Mouse (Mus musculus) heart, embryonic 16.5 days (tissue): ENCODE results near the gene Taf1c. TPM values are rescaled to one million over a fixed set of nuclear protein-coding genes. Genes with fewer than 3 reads are reported as not detected.

Experiments used
- ATAC-seq: fragments of 200-750 bp; cut with Nextera tagmentation; replicated peaks from 2 replicates; pipeline ENCODE4 v1.8.0; 2017; ENCODE audit warnings: moderate number of reproducible peaks; ENCODE audit not compliant: insufficient read depth, low FRiP score; ENCODE audit errors: extremely low read depth
- H3K27ac ChIP-seq: fragments of 300-500 bp; sonication (generic); 2 replicates; pipeline ENCODE4 v1.5.1; 2014; ENCODE audit warnings: mild to moderate bottlenecking, low read length, control low read depth, moderate library complexity
- H3K27me3 ChIP-seq: fragments of 300-500 bp; sonication (generic); 2 replicates; pipeline ENCODE4 v1.6.1; 2014; ENCODE audit warnings: low read length, mixed read lengths; ENCODE audit not compliant: control insufficient read depth, insufficient read depth
- H3K36me3 ChIP-seq: fragments of 300-500 bp; sonication (generic); 2 replicates; pipeline ENCODE4 v1.6.1; 2014; ENCODE audit not compliant: control insufficient read depth, insufficient read depth
- H3K4me1 ChIP-seq: fragments of 300-500 bp; sonication (generic); 2 replicates; pipeline ENCODE4 v1.6.1; 2014; ENCODE audit warnings: low read length, mixed read lengths; ENCODE audit not compliant: control insufficient read depth, insufficient read depth
- H3K4me2 ChIP-seq: fragments of 300-500 bp; sonication (generic); 2 replicates; pipeline ENCODE4 v1.6.1; 2014; ENCODE audit warnings: low read depth, mild to moderate bottlenecking, control low read depth, low read length
- H3K4me3 ChIP-seq: fragments of 300-500 bp; sonication (generic); 2 replicates; pipeline ENCODE4 v1.5.1; 2014; ENCODE audit warnings: mild to moderate bottlenecking, control low read depth, low read length
- H3K9ac ChIP-seq: fragments of 300-500 bp; sonication (generic); 2 replicates; pipeline ENCODE4 v1.6.1; 2014; ENCODE audit warnings: low read length, control low read depth
- H3K9me3 ChIP-seq: fragments of 300-500 bp; sonication (generic); replicated peaks from 2 replicates; pipeline ENCODE4 v1.6.1; 2016; ENCODE audit warnings: low read length; ENCODE audit not compliant: control insufficient read depth
- WGBS: fragments of 180-500 bp; shearing (Covaris S2); extraction: QIAGEN DNeasy Blood & Tissue Kit; methylation state at CpG from one replicate; pipeline ENCODE4 v1.1.7; 2014; 5-methylcytosine and 5-hydroxymethylcytosine counted together
- polyA plus RNA-seq: library from polyadenylated mRNA; unstranded; fragments of >200 nt; fragmentation: Nextera tagmentation; extraction: Ambion mirVana; gene quantifications from 2 replicates; pipeline ENCODE4 v1.2.1, GENCODE M21; 2015

Gene Taf1c
- polyA plus RNA-seq, 1 experiment from 2014 or later = 9.4 TPM

DNA sequence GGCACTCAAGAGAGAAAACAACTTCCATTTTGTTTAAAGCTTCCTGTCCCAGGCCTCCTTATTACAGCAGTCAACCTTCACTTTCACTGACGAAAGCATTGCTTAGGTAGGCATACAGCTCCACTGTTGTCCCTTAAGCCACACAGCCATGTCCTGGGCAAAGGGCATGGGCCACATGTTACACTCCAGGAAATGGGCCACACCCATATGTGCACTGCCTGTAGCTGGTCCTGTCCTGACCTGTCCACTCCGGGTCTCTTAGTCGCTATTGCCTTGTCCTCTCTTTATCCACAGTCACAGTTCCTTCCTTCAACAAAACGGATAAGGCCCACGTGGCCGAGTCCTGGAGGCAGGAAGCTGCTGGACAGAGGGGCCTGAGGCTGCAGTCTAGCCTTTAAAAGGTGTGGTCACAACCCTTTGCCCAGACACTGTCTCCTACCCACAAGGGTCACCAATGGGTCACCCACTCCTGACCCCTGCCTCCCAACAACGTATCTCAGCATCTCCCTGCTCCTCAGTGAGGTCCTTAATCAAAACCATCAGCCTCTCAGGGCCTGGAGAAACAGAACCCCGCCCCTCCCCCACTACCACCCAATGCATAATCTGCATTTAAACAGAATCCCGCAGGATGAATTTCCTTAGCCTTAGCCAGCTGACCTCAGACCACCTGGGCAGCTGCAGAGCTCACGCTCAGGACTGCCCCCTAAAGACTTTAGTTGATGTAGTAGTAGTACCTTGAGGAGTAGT lies 22.8 kb upstream of the Taf1c start:
- Histone ChIP-seq H3K27me3 (peaks cover 11% of the 10 kb centered on the region), H3K27ac (no peak overlapping the region), H3K9me3 (no peaks in the 10 kb centered on the region), H3K4me1 (0 out of 2 replicates have a peak, but pooled peaks cover 2% of the 10 kb centered on the region), H3K4me2 (no peak overlapping the region), H3K9ac (no peak overlapping the region), H3K4me3 (no peak overlapping the region), H3K36me3 (no peaks in the 10 kb centered on the region)
- no peak for ATAC-seq
- 48% methylated on average over 10 of the region's 10 CpGs for WGBS

DNA sequence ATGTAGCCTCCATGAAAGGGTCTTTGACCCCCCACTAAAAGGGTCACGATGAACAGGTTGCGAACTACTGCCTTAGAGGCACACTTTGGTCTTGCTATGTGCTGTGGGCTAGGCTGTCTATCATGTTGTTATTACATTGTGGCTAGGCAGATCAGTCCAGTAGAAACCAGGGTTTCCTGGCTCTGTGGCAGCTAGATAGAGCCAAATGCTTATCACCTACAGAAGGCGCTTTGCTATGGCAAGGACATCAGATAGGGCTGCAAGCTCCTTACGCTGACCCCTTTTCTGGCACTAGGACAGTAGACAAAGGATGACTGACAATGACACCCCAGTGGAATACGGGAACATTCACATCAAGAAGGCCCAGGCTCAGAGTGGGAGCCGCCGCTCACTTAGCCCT lies 22.2 kb upstream of the Taf1c start:
- H3K4me2 ChIP-seq = no peak overlapping the region
- 0 out of 2 replicates have a peak, but pooled peaks cover 2% of the 10 kb centered on the region for H3K4me1 ChIP-seq
- no peak for ATAC-seq
- 85% methylated on average over 7 of the region's 7 CpGs for WGBS
- H3K27me3 ChIP-seq = peaks cover 7% of the 10 kb centered on the region
- no peaks in the 10 kb centered on the region for H3K36me3 ChIP-seq
- H3K4me3 ChIP-seq = no peak overlapping the region
- H3K27ac ChIP-seq = no peak overlapping the region
- H3K9ac ChIP-seq = no peak overlapping the region
- H3K9me3 ChIP-seq = no peaks in the 10 kb centered on the region

DNA sequence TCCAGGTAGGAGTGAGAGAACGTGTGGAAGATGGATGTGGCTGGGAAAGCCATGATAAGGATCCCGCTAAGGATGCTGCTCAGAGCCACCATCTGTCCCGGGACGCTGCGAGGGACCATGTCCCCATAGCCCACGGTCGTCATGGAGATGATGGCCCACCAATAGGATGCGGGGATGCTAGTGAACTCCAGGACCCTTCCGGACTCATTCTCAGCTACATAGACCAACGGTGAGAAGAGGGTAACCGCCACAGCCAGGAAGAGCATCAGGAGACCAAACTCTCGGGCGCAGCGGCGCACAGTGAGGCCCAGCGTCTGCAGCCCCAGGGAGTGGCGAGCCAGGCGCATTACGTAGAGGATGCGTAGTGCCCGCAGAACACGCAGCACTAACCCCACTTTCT lies 20.8 kb upstream of the Taf1c start:
- WGBS = 72% methylated on average over 22 of the region's 22 CpGs
- Histone ChIP-seq H3K27me3 (no peaks in the 10 kb centered on the region), H3K9me3 (no peaks in the 10 kb centered on the region), H3K36me3 (no peaks in the 10 kb centered on the region), H3K4me1 (0 out of 2 replicates have a peak, but pooled peaks cover 2% of the 10 kb centered on the region), H3K4me2 (no peak overlapping the region), H3K4me3 (no peak overlapping the region), H3K9ac (no peak overlapping the region), H3K27ac (no peak overlapping the region)
- ATAC-seq = no peak

DNA sequence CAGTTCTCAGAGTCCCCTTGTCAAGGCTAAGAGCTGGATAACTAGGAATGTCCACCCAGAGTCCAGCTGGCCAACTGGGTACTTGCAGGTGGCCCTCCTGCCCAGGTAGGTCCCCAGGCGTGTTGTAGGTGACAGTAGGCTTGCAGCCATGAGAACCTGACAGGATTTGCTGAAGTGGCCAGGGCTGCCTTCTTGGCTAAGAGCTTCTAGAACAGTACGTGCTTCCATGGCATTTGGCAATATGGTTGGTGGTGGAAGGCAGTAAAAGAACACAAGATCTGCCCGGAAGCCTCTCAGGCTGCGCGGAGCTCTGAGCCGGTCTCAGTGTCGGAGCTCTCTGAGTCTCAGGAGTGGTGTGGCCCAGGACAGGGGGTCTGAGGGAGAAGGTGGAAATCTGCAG lies 19.9 kb upstream of the Taf1c start:
- Histone ChIP-seq H3K27ac (no peak overlapping the region), H3K36me3 (no peaks in the 10 kb centered on the region), H3K4me2 (no peak overlapping the region), H3K4me3 (no peak overlapping the region), H3K27me3 (no peaks in the 10 kb centered on the region), H3K9ac (no peak overlapping the region), H3K9me3 (no peaks in the 10 kb centered on the region), H3K4me1 (0 out of 2 replicates have a peak, but pooled peaks cover 2% of the 10 kb centered on the region)
- 84% methylated on average over 7 of the region's 7 CpGs for WGBS
- ATAC-seq = no peak

DNA sequence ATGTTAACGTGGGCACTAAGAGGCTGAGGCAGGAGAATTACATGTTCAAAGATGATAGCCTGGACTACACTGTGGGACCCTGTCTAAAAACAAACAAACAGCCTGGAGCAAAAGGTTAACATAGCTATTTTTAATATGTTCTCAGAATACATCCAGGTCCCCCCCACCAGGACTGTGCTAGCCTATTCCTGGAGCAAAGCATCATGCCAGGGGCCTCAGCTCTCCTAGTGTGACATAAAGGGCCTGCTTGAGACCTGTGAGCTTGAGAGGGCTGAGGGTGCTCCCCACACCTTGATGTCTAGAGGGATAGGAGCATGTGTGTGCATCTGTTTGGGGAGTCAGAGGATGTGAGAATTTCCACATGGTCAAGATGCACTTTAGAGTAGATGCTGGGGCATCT lies 18.7 kb upstream of the Taf1c start:
- Histone ChIP-seq H3K4me2 (no peak overlapping the region), H3K4me3 (no peak overlapping the region), H3K9me3 (no peaks in the 10 kb centered on the region), H3K4me1 (0 out of 2 replicates have a peak, but pooled peaks cover 2% of the 10 kb centered on the region), H3K27ac (no peak overlapping the region), H3K36me3 (no peaks in the 10 kb centered on the region), H3K9ac (no peak overlapping the region), H3K27me3 (no peaks in the 10 kb centered on the region)
- ATAC-seq = no peak
- WGBS = 88% methylated on average over 1 of the region's 1 CpGs

DNA sequence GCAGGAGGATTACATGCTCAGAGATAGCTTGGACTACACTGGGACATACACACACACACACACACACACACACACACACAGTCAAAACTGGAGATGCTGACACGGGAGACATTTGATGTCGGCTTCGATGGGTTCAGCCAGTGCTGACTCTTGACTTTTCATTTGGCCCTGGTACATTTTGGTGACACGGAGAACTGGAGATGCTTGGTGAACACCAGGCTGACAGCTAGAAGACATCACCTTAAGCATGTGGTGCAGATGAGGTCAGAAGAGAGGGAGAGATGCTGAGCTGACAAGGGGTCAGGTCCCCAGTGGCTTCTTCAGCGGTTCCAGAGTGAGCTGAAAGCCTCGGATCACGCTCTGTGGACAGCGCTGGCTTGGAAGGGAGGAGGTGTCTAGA lies 18.0 kb upstream of the Taf1c start:
- H3K4me1 ChIP-seq = 0 out of 2 replicates have a peak, but pooled peaks cover 2% of the 10 kb centered on the region
- H3K9ac ChIP-seq = no peak overlapping the region
- no peak overlapping the region for H3K27ac ChIP-seq
- no peak overlapping the region for H3K4me2 ChIP-seq
- ATAC-seq = no peak
- H3K36me3 ChIP-seq = no peaks in the 10 kb centered on the region
- H3K27me3 ChIP-seq = no peaks in the 10 kb centered on the region
- no peak overlapping the region for H3K4me3 ChIP-seq
- 72% methylated on average over 8 of the region's 8 CpGs for WGBS
- no peaks in the 10 kb centered on the region for H3K9me3 ChIP-seq

DNA sequence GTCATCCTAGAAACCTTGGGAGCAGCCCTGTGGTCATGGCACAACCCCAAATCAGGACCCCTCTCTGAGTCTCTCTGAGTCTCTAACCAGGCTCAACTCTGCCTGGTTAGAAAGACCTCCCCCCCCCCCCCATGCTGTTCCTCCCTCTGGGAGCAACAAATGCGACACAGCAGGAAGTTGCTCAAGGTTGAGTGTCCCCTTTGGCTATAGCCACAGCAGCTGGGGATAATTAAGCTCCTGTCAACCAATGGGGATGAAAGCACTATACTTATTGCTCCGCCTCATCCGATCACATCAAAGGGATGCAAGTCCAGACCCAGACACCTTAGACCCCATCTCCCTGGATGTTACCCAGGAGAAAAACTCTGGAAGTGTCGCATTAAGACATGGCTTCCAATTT lies 17.5 kb upstream of the Taf1c start:
- Histone ChIP-seq H3K9ac (no peak overlapping the region), H3K9me3 (no peaks in the 10 kb centered on the region), H3K36me3 (no peaks in the 10 kb centered on the region), H3K27ac (no peak overlapping the region), H3K4me3 (no peak overlapping the region), H3K4me1 (0 out of 2 replicates have a peak, but pooled peaks cover 2% of the 10 kb centered on the region), H3K27me3 (no peaks in the 10 kb centered on the region), H3K4me2 (no peak overlapping the region)
- 67% methylated on average over 4 of the region's 4 CpGs for WGBS
- ATAC-seq = no peak

DNA sequence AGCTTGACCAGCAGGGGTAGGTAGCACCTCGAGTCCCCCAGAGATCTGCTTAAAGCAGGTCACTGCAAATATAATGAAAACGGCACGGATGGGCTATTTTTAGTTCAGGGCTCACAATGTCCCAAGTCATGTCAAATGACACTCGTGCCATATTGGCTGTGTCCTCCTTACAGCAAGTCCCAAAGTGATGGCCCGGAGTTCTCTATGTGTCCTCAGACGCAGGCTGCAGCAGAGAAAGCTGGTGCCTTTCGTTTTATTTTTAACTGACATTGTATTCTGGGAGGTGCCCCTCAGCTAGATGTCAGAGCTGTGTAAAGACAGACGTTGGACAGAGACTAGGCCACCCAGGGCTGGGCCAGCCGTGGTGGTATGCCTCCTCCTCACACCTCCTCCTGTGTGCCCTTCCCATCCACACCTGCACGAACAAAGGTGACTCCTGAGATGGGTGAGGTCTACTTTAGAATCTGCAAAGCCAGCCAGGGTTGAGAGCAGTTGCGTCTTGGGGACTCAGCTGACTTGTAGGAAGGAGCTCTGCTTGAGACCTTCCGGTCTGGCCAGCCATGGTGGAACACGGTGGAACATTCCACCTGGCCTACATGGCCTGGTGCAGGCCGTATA lies 15.9 kb upstream of the Taf1c start:
- ATAC-seq = no peak
- Histone ChIP-seq H3K4me3 (no peak overlapping the region), H3K36me3 (no peaks in the 10 kb centered on the region), H3K4me1 (no peaks in the 10 kb centered on the region), H3K9ac (no peak overlapping the region), H3K27ac (no peak overlapping the region), H3K27me3 (no peaks in the 10 kb centered on the region), H3K4me2 (no peak overlapping the region), H3K9me3 (no peaks in the 10 kb centered on the region)
- WGBS = 58% methylated on average over 14 of the region's 14 CpGs

DNA sequence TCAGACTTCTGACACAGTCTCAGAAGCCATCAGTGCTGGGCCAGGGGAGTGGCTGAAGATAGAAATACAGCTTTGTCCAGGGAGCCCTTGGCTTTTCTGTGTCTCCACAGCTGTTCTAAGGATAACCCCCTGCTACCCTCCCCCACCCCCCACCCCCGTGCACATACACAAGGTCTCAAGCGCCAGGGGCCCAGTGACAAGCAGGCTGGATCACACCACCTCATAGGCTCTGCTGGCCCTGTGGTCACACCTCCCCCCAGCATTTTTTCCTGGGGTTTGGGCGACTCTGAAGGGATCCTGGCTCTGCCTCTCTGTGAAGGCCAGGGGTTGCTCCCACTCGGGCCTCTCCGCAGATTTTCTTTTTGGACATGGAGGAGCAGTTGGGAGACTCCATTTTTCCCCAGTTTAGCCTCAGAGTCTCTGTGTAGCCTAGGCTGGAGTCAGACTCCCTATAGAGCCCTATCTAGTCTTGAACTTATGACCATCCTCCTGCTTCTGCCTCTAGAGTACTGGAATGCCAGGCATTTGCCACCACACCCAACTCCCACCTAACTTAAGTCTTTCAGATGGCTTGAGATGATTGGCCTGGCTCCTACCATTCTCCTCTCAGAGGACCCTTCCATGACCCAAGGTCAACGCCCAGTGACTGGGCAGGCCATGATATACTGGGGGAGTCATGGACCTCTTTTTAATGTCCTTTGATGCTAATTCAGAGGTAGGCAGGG lies 15.3 kb upstream of the Taf1c start:
- ATAC-seq = no peak
- Histone ChIP-seq H3K4me2 (no peak overlapping the region), H3K4me3 (no peak overlapping the region), H3K36me3 (no peaks in the 10 kb centered on the region), H3K27me3 (no peaks in the 10 kb centered on the region), H3K4me1 (no peaks in the 10 kb centered on the region), H3K9me3 (no peaks in the 10 kb centered on the region), H3K27ac (no peak overlapping the region), H3K9ac (no peak overlapping the region)
- 66% methylated on average over 6 of the region's 6 CpGs for WGBS
